Comparison of ENCODE assay signal across 8 mouse cellular contexts in the genomic region with DNA sequence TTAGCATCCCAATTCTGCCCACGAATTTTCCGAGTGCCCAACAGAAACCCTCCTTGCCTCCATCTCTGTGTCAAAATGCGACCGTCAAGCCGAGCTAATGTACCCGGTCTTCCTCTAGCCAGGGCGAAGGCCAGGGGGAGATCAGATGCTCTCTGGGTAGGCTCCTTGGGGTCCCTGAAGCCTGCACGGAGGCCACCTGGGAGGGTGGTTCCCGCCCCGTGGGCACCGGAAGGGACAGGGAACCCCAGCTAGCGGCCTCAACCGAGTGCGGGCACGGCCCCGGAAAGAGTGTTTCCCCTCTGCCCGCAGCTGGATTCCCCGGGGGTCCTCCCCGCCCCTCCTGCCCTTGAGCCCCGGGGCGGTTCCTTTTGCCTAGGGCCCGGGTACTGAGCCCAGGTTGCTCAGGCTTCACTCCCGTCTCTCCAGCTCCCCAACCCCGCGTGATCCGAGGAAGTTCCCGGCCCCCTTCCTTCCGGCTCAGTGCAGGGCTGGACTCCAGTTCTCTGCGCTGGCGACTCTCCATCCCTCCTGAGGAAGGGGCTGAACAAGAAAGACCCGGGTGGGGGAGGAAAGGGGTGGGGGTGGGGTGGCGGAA. TPM values are rescaled to one million over a fixed set of nuclear protein-coding genes. Genes with fewer than 3 reads are reported as not detected.
DNase-seq lines count a peak whose midpoint lies in the region; ATAC-seq and TF ChIP-seq lines count a peak whose summit lies in the region.

No protein-coding gene starts in this region.

- H3K4me3 ChIP-seq in kidney, postnatal 0 days (replicated peaks; ENCODE audit: low read depth, low read length) = peak overlapping the region; percentile 47
- H3K4me3 ChIP-seq in forebrain, embryonic 16.5 days (replicated peaks; ENCODE audit: low read length) = peak overlapping the region; percentile 58
- peak overlapping the region; percentile 56 for H3K4me3 ChIP-seq in limb, embryonic 15.5 days
- H3K4me3 ChIP-seq in small intestine, adult 2 months (ENCODE audit: low read depth, low read length) = peak overlapping the region; percentile 48

- WGBS in kidney, postnatal 0 days = under 1% methylated on average over 30 of the region's 32 CpGs
- WGBS in forebrain, embryonic 16.5 days = under 1% methylated on average over 31 of the region's 32 CpGs
- WGBS in limb, embryonic 15.5 days = 1% methylated on average over 30 of the region's 32 CpGs
- WGBS in small intestine, adult 2 months = under 1% methylated on average over 32 of the region's 32 CpGs

- DNase-seq in kidney, postnatal 0 days (ENCODE audit: low spot score) = peak; percentile 24
- no peak for DNase-seq in kidney, adult 9 months
- peak; percentile 31 for DNase-seq in brain, embryonic 14.5 days (ENCODE audit: low read depth)
- no peak for DNase-seq in ovary, adult 18-20 months (ENCODE audit: low spot score)
- no peak for DNase-seq in left cerebral cortex, adult 8-10 months (ENCODE audit: low spot score in 2 of 2)

- H3K4me2 ChIP-seq in kidney, postnatal 0 days (ENCODE audit: low read length) = peak overlapping the region; percentile 94
- peak overlapping the region; percentile 99 for H3K4me2 ChIP-seq in forebrain, embryonic 16.5 days (ENCODE audit: low read length)
- peak overlapping the region; percentile 100 for H3K4me2 ChIP-seq in limb, embryonic 15.5 days

- H3K9ac ChIP-seq in kidney, postnatal 0 days (ENCODE audit: low read depth, low read length) = peak overlapping the region; percentile 42; the same call in 1 of the 2 replicates
- H3K9ac ChIP-seq in forebrain, embryonic 16.5 days (replicated peaks; ENCODE audit: low read depth, low read length) = peak overlapping the region; percentile 35
- peak overlapping the region; percentile 31 for H3K9ac ChIP-seq in limb, embryonic 15.5 days

- no peaks in the 10 kb centered on the region for H3K36me3 ChIP-seq in kidney, postnatal 0 days (ENCODE audit: insufficient read depth, low read length)
- no peaks in the 10 kb centered on the region for H3K36me3 ChIP-seq in forebrain, embryonic 16.5 days (ENCODE audit: control insufficient read depth, insufficient read depth)
- H3K36me3 ChIP-seq in limb, embryonic 15.5 days = no peaks in the 10 kb centered on the region
- no peaks in the 10 kb centered on the region for H3K36me3 ChIP-seq in small intestine, adult 2 months (ENCODE audit: control insufficient read depth, insufficient read depth, low read length)

- H3K9me3 ChIP-seq in kidney, postnatal 0 days (replicated peaks; ENCODE audit: low read length) = no peaks in the 10 kb centered on the region
- no peaks in the 10 kb centered on the region for H3K9me3 ChIP-seq in forebrain, embryonic 16.5 days (ENCODE audit: control insufficient read depth, low read length)
- no peaks in the 10 kb centered on the region for H3K9me3 ChIP-seq in limb, embryonic 15.5 days

- H3K4me1 ChIP-seq in kidney, postnatal 0 days (replicated peaks; ENCODE audit: insufficient read depth, low read length) = peaks cover 22% of the 10 kb centered on the region
- H3K4me1 ChIP-seq in forebrain, embryonic 16.5 days (replicated peaks; ENCODE audit: control insufficient read depth, insufficient read depth, low read length) = peaks cover 31% of the 10 kb centered on the region
- H3K4me1 ChIP-seq in limb, embryonic 15.5 days = peaks cover 33% of the 10 kb centered on the region
- H3K4me1 ChIP-seq in small intestine, adult 2 months (ENCODE audit: control insufficient read depth, insufficient read depth, insufficient read length, low read length) = peaks cover 19% of the 10 kb centered on the region

- no peak for TF ChIP-seq CTCF in kidney, postnatal 0 days (IDR thresholded peaks at IDR 0.05; ENCODE audit: low read depth)
- TF ChIP-seq CTCF in brain, embryonic 14.5 days (IDR thresholded peaks at IDR 0.05; ENCODE audit: borderline replicate concordance, extremely low read depth, insufficient read depth, insufficient read length) = no peak
- TF ChIP-seq CTCF in small intestine, adult 2 months (IDR thresholded peaks at IDR 0.05; ENCODE audit: extremely low read depth, insufficient read length, insufficient replicate concordance, low read depth, low read length) = no peak

- peaks cover 42% of the 10 kb centered on the region for H3K27me3 ChIP-seq in kidney, postnatal 0 days (ENCODE audit: insufficient read depth, low read length)
- H3K27me3 ChIP-seq in forebrain, embryonic 16.5 days (replicated peaks; ENCODE audit: control insufficient read depth, insufficient read depth, low read length) = peaks cover 44% of the 10 kb centered on the region
- peaks cover 45% of the 10 kb centered on the region for H3K27me3 ChIP-seq in limb, embryonic 15.5 days
- H3K27me3 ChIP-seq in small intestine, adult 2 months (ENCODE audit: control insufficient read depth, insufficient read depth, low read length) = peaks cover 48% of the 10 kb centered on the region

- no peak for TF ChIP-seq POLR2A in brain, embryonic 14.5 days (IDR thresholded peaks at IDR 0.05; ENCODE audit: borderline replicate concordance, extremely low read depth, insufficient read depth, insufficient read length, poor library complexity, severe bottlenecking)
- no peak for TF ChIP-seq POLR2A in small intestine, adult 2 months (IDR thresholded peaks at IDR 0.05; ENCODE audit: low read depth, low read length)

- H3K27ac ChIP-seq in kidney, postnatal 0 days = no peak overlapping the region
- H3K27ac ChIP-seq in forebrain, embryonic 16.5 days (ENCODE audit: low read length) = no peak overlapping the region
- no peak overlapping the region for H3K27ac ChIP-seq in limb, embryonic 15.5 days
- no peak overlapping the region for H3K27ac ChIP-seq in small intestine, adult 2 months (ENCODE audit: insufficient read depth, low read depth, low read length)

- ATAC-seq in kidney, postnatal 0 days (replicated peaks; ENCODE audit: low FRiP score, low read depth) = peak; percentile 44; the same call in 1 of the 2 replicates
- ATAC-seq in forebrain, embryonic 16.5 days = peak; percentile 43
- peak; percentile 32; the same call in 1 of the 2 replicates for ATAC-seq in limb, embryonic 15.5 days (ENCODE audit: insufficient number of reproducible peaks, low FRiP score, low TSS enrichment, low read depth)

RNA-seq across cellular contexts. Expression of gene Slc35d3, which starts 1.4 kb away (rescaled TPM):
- 0.07 and 0.11 TPM in 2 replicates for polyA plus RNA-seq in kidney, postnatal 0 days (2015; fragmentation: Nextera tagmentation; extraction: Ambion mirVana)
- polyA plus RNA-seq in brain, embryonic 14.5 days (2012; rRNA removed) = 1.7 and 2.1 TPM in 2 replicates
- 1.5 and 1.8 TPM in 2 replicates for polyA plus RNA-seq in forebrain, embryonic 16.5 days (2015; fragmentation: Nextera tagmentation; extraction: Ambion mirVana)
- polyA plus RNA-seq in limb, embryonic 15.5 days (2015; fragmentation: Nextera tagmentation; extraction: Ambion mirVana) = 1.4 and 1.7 TPM in 2 replicates
- 0.94 and 1.0 TPM in 2 replicates for polyA plus RNA-seq in small intestine, adult 2 months (2012; rRNA removed)
- 10 to 100 TPM in 1 of 4 experiments, 1 to 10 TPM in 3; 6.7 to 10.3 (median 7.8) TPM for total RNA-seq in left cerebral cortex, adult 8-10 months (2022)

RNA-seq across cellular contexts. Expression of gene Pex7, which starts 57.6 kb away (rescaled TPM):
- 61.1 and 64.8 TPM in 2 replicates for polyA plus RNA-seq in kidney, postnatal 0 days (2015; fragmentation: Nextera tagmentation; extraction: Ambion mirVana)
- polyA plus RNA-seq in brain, embryonic 14.5 days (2012; rRNA removed) = 18.7 and 23.6 TPM in 2 replicates
- polyA plus RNA-seq in forebrain, embryonic 16.5 days (2015; fragmentation: Nextera tagmentation; extraction: Ambion mirVana) = 23.9 and 24.3 TPM in 2 replicates
- polyA plus RNA-seq in limb, embryonic 15.5 days (2015; fragmentation: Nextera tagmentation; extraction: Ambion mirVana) = 24.9 and 28.2 TPM in 2 replicates
- polyA plus RNA-seq in small intestine, adult 2 months (2012; rRNA removed) = 10.3 and 26.1 TPM in 2 replicates
- total RNA-seq in left cerebral cortex, adult 8-10 months (2022) = 10 to 100 TPM; 24.3 to 28.5 (median 26.6) TPM

Comparison
In these comparisons a context has a peak if more than half of its experiments do, and no peak if none do; other contexts are left out.
1. DNase-seq: peak in kidney, postnatal 0 days (single experiment) and brain, embryonic 14.5 days (single experiment); none in kidney, adult 9 months (single experiment), ovary, adult 18-20 months (single experiment) and left cerebral cortex, adult 8-10 months (0 of 2).
2. Peak in every context shown above with its lines, with median percentiles within 50 percentile points of each other: ATAC-seq, H3K4me2 ChIP-seq, H3K4me3 ChIP-seq and H3K9ac ChIP-seq.